1 mouse cellular context compared by ENCODE assay signal in genomic region chr7:132898234-132898633, GRCm38 (mm10).
TF ChIP-seq lines count a peak whose summit lies in the region.

No protein-coding gene starts in this region.

TF ChIP-seq in MEL, 35 proteins besides CTCF, POLR2A, EP300 and RAD21 (continued from another document):
- TF ChIP-seq NELFE (IDR thresholded peaks at IDR 0.05; ENCODE audit: low read depth, low read length) (no peak), USF2 (IDR thresholded peaks at IDR 0.05; ENCODE audit: borderline replicate concordance in 1 of 2, insufficient read depth in 1 of 2, low read depth in 1 of 2, low read length in 2 of 2) (no peak), BHLHE40 (IDR thresholded peaks at IDR 0.05; ENCODE audit: borderline replicate concordance, low read depth, low read length) (no peak), TBP (IDR thresholded peaks at IDR 0.05; ENCODE audit: low read depth, low read length) (no peak), E2F4 (IDR thresholded peaks at IDR 0.05; ENCODE audit: borderline replicate concordance, low read depth, low read length) (no peak), MAX (IDR thresholded peaks at IDR 0.05; ENCODE audit: low read length) (no peak), ZNF384 (IDR thresholded peaks at IDR 0.05; ENCODE audit: low read depth, low read length) (no peak)
